Mouse (Mus musculus): ENCODE data around the gene Gm10718.
"Not testable (repeated sequence)": the region's sequence is repeated elsewhere in the genome, so short reads cannot be mapped to it uniquely, and the experiment has no call there.

DNA sequence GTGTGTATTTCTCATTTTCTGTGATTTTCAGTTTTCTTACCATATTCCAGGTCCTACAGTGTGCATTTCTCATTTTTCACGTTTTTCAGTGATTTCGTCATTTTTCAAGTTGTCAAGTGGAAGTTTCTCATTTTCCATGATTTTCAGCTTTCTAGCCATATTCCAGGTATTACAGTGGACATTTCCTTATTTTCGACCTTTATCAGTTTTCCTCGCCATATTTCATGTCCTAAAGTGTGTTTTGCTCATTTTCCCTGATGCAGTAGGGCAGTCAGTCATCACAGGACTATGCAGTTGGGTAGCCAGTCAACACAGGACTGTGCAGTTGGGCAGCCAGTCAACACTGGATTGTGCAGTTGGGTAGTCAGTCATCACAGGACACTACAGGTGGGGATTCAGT lies 14.8 kb downstream of the Gm10718 start:
- TF ChIP-seq CTCF (IDR thresholded peaks at IDR 0.05; ENCODE audit: low read depth, low read length); POLR2A (IDR thresholded peaks at IDR 0.05; ENCODE audit: borderline replicate concordance, low read depth, low read length): not testable (repeated sequence)
